Mouse (Mus musculus): ENCODE measurements around the gene Phospho1. TPM values are rescaled to one million over a fixed set of nuclear protein-coding genes. Genes with fewer than 3 reads are reported as not detected.

Phospho1 gene
- polyA plus RNA-seq, 1 experiment from 2014 or later: 0.51 TPM

DNA sequence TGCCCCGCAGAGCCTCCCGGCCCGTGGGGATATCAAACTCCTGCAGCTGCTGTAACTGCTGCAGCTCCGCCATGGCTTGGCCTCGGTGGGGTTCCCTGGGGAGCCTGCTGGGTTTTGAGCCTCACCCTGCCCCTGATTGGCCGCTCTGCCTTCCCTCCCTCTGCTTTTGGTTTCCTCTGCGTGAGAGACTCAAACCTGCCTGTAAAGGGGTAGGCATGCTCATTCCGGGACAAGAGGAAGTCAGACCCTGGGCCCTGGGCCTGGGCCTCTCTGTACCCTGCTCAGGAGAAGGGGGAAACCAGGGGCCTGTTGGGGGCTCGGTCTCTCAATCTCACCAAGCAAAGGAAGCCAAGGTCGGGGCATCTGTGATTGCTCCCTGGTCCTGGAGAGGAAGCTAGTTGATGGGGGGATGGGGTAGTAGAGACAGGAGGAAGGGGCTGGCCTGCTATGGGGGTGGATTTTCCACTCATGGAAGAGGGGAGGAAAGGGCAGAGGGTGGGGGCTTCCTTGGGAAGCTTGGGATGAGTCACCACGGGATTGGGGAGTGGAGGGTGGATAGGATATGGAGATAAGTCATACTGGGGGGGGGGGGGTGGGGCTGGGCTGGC is 17.9 kb downstream of the Phospho1 start, which contains the start of gene Abi3:
Abi3 (minus strand) TSS at position 403 of the 608 bp plus-strand sequence.
- Histone ChIP-seq H3K36me3 (ENCODE audit: control insufficient read depth, insufficient read depth, low read length) (no peaks in the 10 kb centered on the region), H3K4me2 (ENCODE audit: low read depth, low read length) (no peak within 1 kb of the TSS), H3K4me1 (ENCODE audit: control insufficient read depth, insufficient read depth, low read length) (no peaks in the 10 kb centered on the region), H3K27ac (ENCODE audit: low read depth, low read length) (no peak within 1 kb of the TSS), H3K4me3 (ENCODE audit: low read depth, low read length) (no peak within 1 kb of the TSS), H3K27me3 (ENCODE audit: control insufficient read depth, insufficient read depth, low read length) (no peaks in the 10 kb centered on the region), H3K9me3 (ENCODE audit: control insufficient read depth, low read length) (no peaks in the 10 kb centered on the region), H3K9ac (replicated peaks; ENCODE audit: low read depth, low read length) (no peak within 1 kb of the TSS)
- WGBS: 12% methylated on average over 11 of the region's 11 CpGs
- no peak for ATAC-seq (ENCODE audit: low read depth)

DNA sequence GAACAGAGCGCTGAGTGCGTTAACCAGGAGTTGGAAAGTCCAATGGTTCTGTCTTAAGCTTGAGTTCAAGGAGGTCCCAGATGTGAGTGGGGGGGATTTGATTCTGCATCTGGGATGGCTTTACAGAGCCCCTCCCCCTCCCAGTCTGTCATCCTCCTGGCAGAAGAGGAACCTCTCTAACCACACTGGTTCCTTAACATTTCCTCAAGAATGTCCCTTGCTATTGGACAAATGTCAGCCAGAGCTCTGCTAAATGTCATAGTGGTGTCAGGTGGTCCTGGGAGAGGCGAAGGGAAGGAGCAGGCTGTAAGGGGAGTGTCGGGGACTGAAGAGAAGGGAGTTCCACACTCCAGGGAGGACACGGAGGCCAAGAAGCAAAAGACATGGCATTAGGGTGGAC is 18.7 kb downstream of the Phospho1 start:
- Histone ChIP-seq H3K4me3 (ENCODE audit: low read depth, low read length) (no peak overlapping the region), H3K4me1 (ENCODE audit: control insufficient read depth, insufficient read depth, low read length) (no peaks in the 10 kb centered on the region), H3K9ac (replicated peaks; ENCODE audit: low read depth, low read length) (no peak overlapping the region), H3K4me2 (ENCODE audit: low read depth, low read length) (no peak overlapping the region), H3K27ac (ENCODE audit: low read depth, low read length) (no peak overlapping the region), H3K36me3 (ENCODE audit: control insufficient read depth, insufficient read depth, low read length) (no peaks in the 10 kb centered on the region), H3K9me3 (ENCODE audit: control insufficient read depth, low read length) (no peaks in the 10 kb centered on the region), H3K27me3 (ENCODE audit: control insufficient read depth, insufficient read depth, low read length) (no peaks in the 10 kb centered on the region)
- 75% methylated on average over 5 of the region's 5 CpGs for WGBS
- no peak for ATAC-seq (ENCODE audit: low read depth)

DNA sequence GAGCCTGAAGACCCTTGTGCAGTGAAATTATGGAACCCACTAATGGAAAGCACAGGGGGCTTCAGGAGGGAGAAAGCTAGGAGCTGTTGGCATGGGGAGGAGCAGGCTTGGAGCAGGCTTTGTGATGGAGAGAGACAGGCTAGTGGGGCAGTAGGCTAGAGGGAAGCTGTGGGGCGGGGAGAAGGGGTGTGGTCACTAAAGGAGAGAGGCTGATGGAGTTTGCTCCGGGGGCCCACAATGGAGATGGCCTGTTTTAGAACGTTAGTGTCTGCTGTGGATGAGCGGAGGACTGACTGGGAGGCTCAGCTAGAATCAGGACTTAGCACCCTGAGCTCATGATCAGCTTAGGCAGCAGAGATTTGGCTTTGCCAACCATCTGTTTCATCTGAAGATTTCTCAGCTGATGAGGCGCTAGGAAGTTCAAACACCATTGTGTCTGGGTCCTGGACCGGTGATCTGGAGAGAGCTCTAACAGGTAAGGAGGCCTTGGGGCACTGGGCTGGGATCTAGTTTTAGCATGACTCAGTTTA is 19.2 kb downstream of the Phospho1 start:
- ATAC-seq (ENCODE audit: low read depth): no peak
- Histone ChIP-seq H3K9ac (replicated peaks; ENCODE audit: low read depth, low read length) (no peak overlapping the region), H3K27me3 (ENCODE audit: control insufficient read depth, insufficient read depth, low read length) (no peaks in the 10 kb centered on the region), H3K4me1 (ENCODE audit: control insufficient read depth, insufficient read depth, low read length) (no peaks in the 10 kb centered on the region), H3K9me3 (ENCODE audit: control insufficient read depth, low read length) (no peaks in the 10 kb centered on the region), H3K27ac (ENCODE audit: low read depth, low read length) (no peak overlapping the region), H3K4me2 (ENCODE audit: low read depth, low read length) (no peak overlapping the region), H3K36me3 (ENCODE audit: control insufficient read depth, insufficient read depth, low read length) (no peaks in the 10 kb centered on the region), H3K4me3 (ENCODE audit: low read depth, low read length) (no peak overlapping the region)
- 53% methylated on average over 6 of the region's 6 CpGs for WGBS

DNA sequence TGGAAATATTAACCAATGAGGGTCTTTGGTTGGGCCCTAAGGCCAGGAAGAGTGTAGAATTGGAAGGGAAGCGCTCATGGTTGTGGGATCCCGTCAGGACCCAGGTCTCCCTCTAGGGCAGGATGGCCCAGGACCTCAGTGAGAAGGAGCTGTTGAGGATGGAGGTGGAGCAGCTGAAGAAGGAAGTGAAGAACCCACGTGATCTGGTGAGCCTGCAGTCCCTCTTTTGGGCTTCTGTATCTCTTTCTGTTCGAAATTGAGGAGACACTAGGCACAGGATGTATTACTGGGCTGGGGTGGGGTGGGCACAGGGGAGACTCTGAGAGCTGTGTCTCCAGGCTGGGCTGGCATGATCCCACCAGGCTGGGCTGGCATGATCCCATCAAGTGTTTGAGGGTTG is 20.6 kb downstream of the Phospho1 start:
- no peaks in the 10 kb centered on the region for H3K27me3 ChIP-seq (ENCODE audit: control insufficient read depth, insufficient read depth, low read length)
- ATAC-seq (ENCODE audit: low read depth): no peak
- H3K4me1 ChIP-seq (ENCODE audit: control insufficient read depth, insufficient read depth, low read length): no peaks in the 10 kb centered on the region
- H3K27ac ChIP-seq (ENCODE audit: low read depth, low read length): no peak overlapping the region
- 71% methylated on average over 4 of the region's 4 CpGs for WGBS
- no peak overlapping the region for H3K4me3 ChIP-seq (ENCODE audit: low read depth, low read length)
- H3K9ac ChIP-seq (replicated peaks; ENCODE audit: low read depth, low read length): no peak overlapping the region
- H3K4me2 ChIP-seq (ENCODE audit: low read depth, low read length): no peak overlapping the region
- no peaks in the 10 kb centered on the region for H3K9me3 ChIP-seq (ENCODE audit: control insufficient read depth, low read length)
- no peaks in the 10 kb centered on the region for H3K36me3 ChIP-seq (ENCODE audit: control insufficient read depth, insufficient read depth, low read length)

DNA sequence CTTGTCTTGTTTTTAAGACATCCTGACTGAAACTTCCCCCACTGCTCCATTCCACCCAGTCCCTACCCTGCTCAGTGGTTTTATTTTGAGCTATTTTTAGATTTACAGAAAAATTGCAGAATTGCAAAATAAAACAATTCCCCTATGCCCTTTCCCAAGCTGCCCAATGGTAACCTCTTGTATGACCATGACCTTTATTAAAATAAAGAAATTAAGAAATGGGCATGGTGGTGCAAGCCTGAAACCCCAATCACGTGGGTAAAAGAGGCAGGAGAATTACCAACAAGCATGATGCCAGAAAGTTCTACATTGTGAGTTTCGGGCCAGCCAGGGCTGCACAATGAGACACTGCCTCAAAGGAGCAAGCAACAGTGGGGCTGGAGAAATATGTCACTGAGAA is 26.6 kb downstream of the Phospho1 start:
- Histone ChIP-seq H3K9ac (replicated peaks; ENCODE audit: low read depth, low read length) (no peak overlapping the region), H3K9me3 (ENCODE audit: control insufficient read depth, low read length) (no peaks in the 10 kb centered on the region), H3K36me3 (ENCODE audit: control insufficient read depth, insufficient read depth, low read length) (no peaks in the 10 kb centered on the region), H3K4me3 (ENCODE audit: low read depth, low read length) (no peak overlapping the region), H3K27ac (ENCODE audit: low read depth, low read length) (no peak overlapping the region), H3K27me3 (ENCODE audit: control insufficient read depth, insufficient read depth, low read length) (no peaks in the 10 kb centered on the region), H3K4me2 (ENCODE audit: low read depth, low read length) (no peak overlapping the region), H3K4me1 (ENCODE audit: control insufficient read depth, insufficient read depth, low read length) (no peaks in the 10 kb centered on the region)
- no peak for ATAC-seq (ENCODE audit: low read depth)
- 81% methylated on average over 2 of the region's 2 CpGs for WGBS

DNA sequence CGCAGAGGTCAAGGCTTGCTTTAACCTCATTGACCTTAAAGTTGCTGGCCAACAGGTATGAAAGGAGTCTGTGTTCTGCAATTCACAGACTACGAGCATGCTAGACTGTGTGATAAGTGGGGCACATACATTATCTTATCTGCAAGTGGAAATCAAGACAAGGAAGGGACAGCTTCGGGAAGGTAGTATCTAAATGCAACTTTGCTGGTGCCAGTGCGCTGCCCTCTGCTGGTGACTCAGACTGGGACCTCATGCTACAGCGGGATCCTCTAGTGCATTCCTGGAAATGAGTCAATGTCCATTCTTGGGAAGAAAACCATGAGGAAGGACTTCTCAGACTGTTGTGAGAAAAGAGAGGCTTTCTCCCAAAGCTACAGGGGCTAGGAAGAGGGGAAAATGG is 29.4 kb downstream of the Phospho1 start:
- no peak for ATAC-seq (ENCODE audit: low read depth)
- WGBS: 68% methylated on average over 5 of the region's 5 CpGs

DNA sequence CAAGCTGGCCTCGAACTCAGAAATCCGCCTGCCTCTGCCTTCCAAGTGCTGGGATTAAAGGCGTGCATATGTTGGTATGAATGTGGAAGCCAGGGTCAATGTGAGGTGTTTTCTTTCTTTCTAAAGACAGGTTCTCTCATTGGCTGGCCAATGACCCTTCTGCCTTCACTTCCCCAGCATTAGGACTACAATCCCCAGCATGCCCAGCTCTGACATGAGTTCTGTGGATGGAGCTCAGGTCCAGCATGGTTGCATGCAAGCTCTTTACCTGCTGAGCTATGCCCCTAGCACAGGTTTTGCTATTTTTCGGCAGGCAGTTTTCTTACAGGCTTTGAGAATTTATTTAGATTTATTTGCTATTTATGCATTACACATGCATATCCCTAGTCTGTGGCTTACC is 33.0 kb downstream of the Phospho1 start:
- Histone ChIP-seq H3K4me1 (ENCODE audit: control insufficient read depth, insufficient read depth, low read length) (peaks cover 13% of the 10 kb centered on the region; the same call in 1 of the 2 replicates), H3K36me3 (ENCODE audit: control insufficient read depth, insufficient read depth, low read length) (no peaks in the 10 kb centered on the region), H3K9ac (replicated peaks; ENCODE audit: low read depth, low read length) (no peak overlapping the region), H3K4me3 (ENCODE audit: low read depth, low read length) (peak overlapping the region; percentile 73; the same call in 1 of the 2 replicates), H3K27me3 (ENCODE audit: control insufficient read depth, insufficient read depth, low read length) (no peaks in the 10 kb centered on the region; the same call in 1 of the 2 replicates), H3K9me3 (ENCODE audit: control insufficient read depth, low read length) (no peaks in the 10 kb centered on the region), H3K27ac (ENCODE audit: low read depth, low read length) (no peak overlapping the region), H3K4me2 (ENCODE audit: low read depth, low read length) (peak overlapping the region; percentile 56)
- no peak for ATAC-seq (ENCODE audit: low read depth)
- 85% methylated on average over 4 of the region's 4 CpGs for WGBS

More for the DNA sequence above, 29.4 kb downstream of the Phospho1 start:
- Histone ChIP-seq H3K4me1 (ENCODE audit: control insufficient read depth, insufficient read depth, low read length) (peaks cover 6% of the 10 kb centered on the region; the same call in 1 of the 2 replicates), H3K9me3 (ENCODE audit: control insufficient read depth, low read length) (no peaks in the 10 kb centered on the region), H3K9ac (replicated peaks; ENCODE audit: low read depth, low read length) (no peak overlapping the region), H3K4me3 (ENCODE audit: low read depth, low read length) (no peak overlapping the region), H3K4me2 (ENCODE audit: low read depth, low read length) (no peak overlapping the region), H3K27me3 (ENCODE audit: control insufficient read depth, insufficient read depth, low read length) (no peaks in the 10 kb centered on the region), H3K27ac (ENCODE audit: low read depth, low read length) (no peak overlapping the region), H3K36me3 (ENCODE audit: control insufficient read depth, insufficient read depth, low read length) (no peaks in the 10 kb centered on the region)

DNA sequence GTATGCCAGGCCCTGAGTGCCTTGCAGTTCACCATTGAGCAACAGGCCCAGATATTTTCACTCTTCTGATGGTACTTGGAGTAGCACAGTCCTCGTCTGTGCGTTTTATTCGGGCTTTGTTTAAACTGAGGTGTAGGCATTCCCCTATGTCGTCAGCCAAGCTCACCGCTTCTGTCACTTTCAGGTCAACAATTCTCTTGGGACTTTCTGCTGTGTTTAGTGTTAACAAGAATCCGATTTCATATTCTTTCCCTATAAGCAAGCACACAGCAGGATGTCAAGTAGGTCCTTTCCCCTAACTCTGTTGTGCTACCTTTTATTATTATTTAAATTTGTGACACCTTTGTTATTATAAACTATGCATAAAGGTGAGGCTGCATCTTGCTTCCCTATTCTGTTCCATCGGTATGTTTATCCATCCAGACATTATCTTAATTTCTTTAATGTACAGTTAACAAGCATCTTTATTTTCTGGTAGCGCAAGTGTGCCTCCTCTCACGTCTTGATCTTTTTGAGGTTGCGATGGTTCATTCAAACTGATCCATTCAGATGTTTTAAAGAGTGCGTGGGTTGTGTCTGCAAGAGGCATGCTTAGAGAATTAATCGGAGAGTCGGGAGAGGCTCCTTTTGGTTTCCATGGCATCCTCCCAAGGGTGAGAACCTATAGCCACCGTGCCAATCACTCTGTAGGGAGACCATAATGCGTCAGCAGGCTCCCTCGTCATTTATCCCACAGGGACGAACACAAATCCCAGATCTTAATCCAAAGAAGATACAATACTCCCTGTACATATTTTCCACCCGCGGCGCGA is 33.6 kb downstream of the Phospho1 start:
- ATAC-seq (ENCODE audit: low read depth): 0 out of 2 replicates have a peak, but pooled peaks have one; percentile 25

More for the DNA sequence above, 33.6 kb downstream of the Phospho1 start:
- Histone ChIP-seq H3K9ac (replicated peaks; ENCODE audit: low read depth, low read length) (peak overlapping the region; percentile 44), H3K27ac (ENCODE audit: low read depth, low read length) (peak overlapping the region; percentile 87), H3K4me3 (ENCODE audit: low read depth, low read length) (peak overlapping the region; percentile 73), H3K9me3 (ENCODE audit: control insufficient read depth, low read length) (no peaks in the 10 kb centered on the region), H3K36me3 (ENCODE audit: control insufficient read depth, insufficient read depth, low read length) (no peaks in the 10 kb centered on the region), H3K27me3 (ENCODE audit: control insufficient read depth, insufficient read depth, low read length) (no peaks in the 10 kb centered on the region; the same call in 1 of the 2 replicates), H3K4me1 (ENCODE audit: control insufficient read depth, insufficient read depth, low read length) (peaks cover 13% of the 10 kb centered on the region; the same call in 1 of the 2 replicates), H3K4me2 (ENCODE audit: low read depth, low read length) (peak overlapping the region; percentile 56)
- 13% methylated on average over 21 of the region's 21 CpGs for WGBS
